Mouse (Mus musculus) gastrocnemius, adult 18-20 months (tissue): Measurements from ENCODE around the gene Ryr3. TPM values are rescaled to one million over a fixed set of nuclear protein-coding genes. Genes with fewer than 3 reads are reported as not detected.
A peak's percentile ranks its signal among the peaks of the same experiment; 100 is the strongest.

Source experiments
- DNase-seq: peaks from one replicate; pipeline ENCODE4 v3.0.0; 2021; ENCODE audit warnings: low spot score
- total RNA-seq, 2 experiments: library from RNA; stranded (reverse); gene quantifications; 2 replicates each; pipeline ENCODE4 v1.2.3; 2021

Gene Ryr3
- total RNA-seq, 2 experiments from 2014 or later, result 0.16 to 0.28 TPM

GRCm38 (mm10) chr2:112912611-112913010, 304.3 kb downstream of the Ryr3 start:
- no peak for DNase-seq

DNA sequence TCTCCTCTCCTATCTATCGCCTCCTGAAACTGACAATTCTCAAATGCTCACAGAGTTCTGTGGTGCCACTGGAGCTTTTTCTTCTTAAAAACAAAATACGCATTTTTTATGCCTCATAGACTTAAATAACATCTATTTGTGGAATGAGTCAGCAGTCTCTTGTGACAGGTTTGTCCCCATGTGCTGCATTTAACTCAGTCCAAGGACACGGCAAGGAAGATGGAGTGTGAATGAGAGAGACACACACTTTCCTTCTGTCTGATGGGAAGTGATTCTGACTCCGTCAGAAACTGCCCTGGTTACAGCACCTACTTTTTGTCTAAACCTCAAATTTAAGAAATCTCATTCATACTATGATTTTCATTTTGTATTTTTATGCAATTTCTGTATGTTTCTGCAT, 306.3 kb downstream of the Ryr3 start:
- DNase-seq, result no peak

- DNase-seq, result no peak
These were observed 307.8 kb downstream of the Ryr3 start for GRCm38 (mm10) chr2:112909142-112909541.

DNA sequence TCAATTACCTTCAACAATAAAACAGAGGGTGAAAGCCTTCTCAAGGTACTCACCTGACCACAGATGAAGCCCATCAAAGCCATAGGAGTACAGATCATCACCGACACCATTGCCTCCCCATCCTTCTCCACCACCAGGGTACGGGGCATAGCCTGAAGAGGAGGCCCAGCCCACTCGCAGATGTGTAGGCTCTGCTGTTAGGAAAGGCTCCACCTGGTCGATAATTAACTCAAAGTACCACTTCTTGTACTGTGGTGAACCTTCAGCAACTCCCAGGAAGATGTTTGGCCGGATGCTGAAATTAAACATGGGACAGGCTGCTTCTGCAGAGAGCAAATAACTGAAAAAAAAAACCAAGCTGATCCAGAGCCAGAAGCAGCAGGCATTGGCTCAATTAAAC, 316.1 kb downstream of the Ryr3 start:
- DNase-seq, result no peak

DNA sequence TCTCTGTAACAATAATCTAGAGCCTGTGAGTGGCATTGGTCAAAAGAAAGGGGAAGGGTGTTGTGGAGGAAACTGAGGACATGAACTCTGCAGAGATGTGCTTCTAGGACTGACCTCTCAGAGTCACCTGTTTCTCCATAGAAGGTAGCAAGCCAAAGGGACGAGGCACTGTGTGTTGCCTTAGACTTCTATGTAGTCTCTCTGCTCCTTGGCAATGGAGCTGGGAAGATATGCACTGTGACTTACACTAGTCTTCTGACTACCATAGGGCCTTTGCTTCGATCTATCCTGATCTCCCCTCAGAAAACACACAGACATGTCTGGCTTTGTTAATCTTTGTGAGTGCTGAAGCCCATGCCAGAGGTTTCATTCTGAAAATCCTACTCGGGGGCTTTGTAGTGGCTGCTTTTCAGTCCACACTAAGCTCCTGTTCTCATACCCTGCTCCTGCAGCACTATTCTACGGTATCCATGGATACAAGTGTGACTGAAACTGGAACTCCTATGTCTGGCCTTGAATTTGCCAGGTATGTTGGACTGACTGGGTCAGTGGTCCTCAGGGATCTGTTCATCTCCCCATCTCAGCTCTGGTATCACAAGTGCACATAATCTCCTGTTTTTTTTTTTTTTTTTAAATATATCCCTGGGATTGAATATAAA, 332.3 kb downstream of the Ryr3 start:
- no peak for DNase-seq

GRCm38 (mm10) chr2:112881805-112882204, 335.1 kb downstream of the Ryr3 start:
- DNase-seq, result no peak

DNA sequence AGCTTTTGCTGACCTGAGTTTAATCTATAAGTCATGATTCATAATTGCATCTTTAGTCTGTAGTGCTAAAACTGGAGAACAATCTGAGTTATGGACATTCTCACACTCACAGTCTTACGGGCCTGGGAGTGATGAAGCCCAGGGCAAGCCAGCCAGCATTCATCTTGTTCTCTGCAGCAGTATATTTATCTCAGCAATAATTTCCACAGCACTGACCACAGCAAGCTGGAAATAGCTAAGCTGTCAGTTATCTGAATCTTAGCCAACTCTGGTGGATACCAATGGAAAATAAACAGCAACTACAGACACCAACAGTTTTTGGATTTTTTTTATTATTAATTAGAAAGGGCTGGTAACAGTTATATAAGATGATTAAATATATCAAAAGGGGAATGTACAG, 335.5 kb downstream of the Ryr3 start:
- no peak for DNase-seq

DNA sequence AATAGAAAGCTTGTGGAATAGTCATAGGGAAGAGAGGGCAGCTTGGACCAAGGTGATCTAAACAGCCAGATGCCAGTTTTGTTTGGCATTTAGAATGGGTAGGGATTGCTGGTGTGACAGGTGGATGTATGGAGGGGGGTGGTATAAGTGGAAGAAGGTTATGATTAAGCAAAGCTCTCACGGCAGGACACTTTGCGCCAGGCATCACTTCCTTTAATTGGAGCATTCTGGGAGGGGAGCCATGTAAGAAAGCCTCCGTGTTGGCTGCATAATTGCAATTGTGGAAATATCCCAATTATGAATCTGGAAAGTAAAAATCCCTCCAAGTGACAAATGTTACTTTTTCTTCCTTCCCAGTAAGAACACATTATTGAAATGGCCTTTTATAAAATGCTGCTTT, 339.5 kb downstream of the Ryr3 start:
- no peak for DNase-seq

DNA sequence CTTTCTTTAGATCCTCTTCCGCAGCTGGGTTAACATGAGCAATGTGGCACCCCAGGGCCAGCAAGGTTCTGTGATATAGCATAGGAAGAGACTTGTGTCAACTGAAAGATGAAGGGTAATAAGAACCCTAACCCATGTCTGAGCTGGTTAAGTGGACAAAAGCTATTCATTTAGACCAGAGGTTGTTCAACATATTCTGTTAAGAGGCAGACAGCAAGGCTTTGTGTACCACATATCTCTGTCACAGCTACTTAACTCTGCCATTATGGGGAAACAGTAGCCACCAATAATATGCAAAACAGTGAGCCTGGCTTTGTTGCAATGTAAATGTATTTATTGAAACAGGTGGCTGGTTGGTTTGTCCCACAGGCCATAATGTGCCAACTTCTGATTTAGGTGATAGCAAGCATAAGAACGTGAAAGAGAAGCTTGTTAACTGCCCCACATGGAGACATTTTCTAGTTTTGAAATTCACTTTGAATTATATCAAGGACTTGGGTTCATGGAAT, 350.8 kb downstream of the Ryr3 start:
- DNase-seq, result no peak

DNA sequence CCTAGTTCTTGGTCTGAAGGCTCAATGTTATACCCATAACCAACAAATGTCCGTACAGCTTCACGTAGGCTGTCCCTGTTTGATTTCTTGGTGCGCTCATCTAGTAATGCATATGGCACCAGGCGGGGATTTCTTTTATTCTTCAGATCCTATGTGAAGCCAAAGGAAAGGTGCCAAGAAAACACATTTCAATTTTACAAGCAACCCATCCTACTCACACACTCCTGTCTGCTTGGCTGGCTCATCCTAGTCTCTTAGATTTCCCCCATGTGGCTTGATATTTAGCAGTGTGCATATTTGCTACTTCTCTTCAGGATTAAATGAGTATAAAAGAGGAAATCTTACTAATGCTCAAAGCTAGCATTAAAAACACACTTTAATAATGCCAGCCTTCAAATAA, 355.1 kb downstream of the Ryr3 start:
- no peak for DNase-seq

GRCm38 (mm10) chr2:112845583-112846512, 371.0 kb downstream of the Ryr3 start:
- DNase-seq, result no peak

GRCm38 (mm10) chr2:112842877-112843276, 374.0 kb downstream of the Ryr3 start:
- no peak for DNase-seq

DNA sequence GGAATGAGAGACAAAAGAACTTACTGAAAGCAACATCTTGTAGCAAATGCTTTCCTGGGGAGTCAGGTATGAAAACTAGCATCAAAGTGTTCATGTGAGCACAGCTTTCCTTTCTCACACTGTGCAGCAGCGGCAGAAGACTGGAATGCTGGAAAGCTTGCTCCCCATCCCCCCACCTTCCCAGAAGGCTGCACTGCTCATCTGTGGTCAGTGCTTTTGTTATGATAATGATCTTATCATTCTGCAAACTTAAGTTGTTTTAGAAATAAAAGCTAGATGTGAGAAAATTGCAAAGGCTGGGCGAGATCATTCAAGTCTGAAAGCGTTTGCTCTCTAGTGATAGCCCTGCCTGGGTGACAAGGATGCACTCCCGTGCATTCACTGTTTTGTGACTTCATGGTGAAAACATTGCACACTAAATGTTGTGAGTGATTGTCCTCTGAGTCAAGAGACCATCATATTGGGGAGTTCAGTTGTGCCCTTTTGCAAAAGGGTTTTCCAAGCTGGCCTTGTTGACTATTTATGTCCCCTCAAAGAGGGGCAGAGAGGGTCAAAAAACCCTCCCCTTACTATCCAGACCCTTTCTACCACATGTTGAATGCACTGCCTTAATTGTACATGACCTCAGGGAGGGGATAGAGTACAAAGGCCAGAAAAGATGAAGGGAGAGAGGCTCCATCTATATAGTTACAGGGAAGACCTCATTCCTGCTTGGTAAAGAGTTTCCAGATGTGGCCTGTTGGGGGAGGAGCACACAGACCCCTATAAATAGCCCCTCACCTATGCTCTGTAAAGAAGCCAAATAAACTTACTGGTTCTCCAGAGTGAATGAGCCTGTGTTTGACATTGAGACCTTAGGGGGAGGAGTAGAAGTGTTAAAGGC, 385.2 kb downstream of the Ryr3 start:
- no peak for DNase-seq

GRCm38 (mm10) chr2:112826571-112826970, 390.3 kb downstream of the Ryr3 start:
- DNase-seq, result no peak

DNA sequence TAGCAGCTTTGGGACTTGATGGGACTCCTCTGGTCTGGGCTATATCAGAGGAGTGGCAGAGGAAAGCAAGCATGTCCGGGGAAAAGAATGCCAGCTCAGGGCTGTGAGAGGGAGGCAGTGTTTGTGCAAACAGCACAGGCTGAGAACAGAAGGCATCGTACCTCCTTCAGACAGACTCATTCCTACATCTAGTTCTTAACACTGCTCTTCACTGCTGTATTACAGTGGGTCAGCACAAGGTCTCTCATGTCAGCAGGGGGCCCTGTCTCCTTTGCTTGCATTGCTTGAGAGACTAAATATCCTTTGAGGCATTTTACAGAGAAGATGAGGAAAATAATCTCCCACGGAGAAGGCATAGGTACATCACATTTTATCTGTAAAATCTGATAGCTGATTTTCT, 394.2 kb downstream of the Ryr3 start:
- DNase-seq, result no peak

GRCm38 (mm10) chr2:112819059-112819458, 397.8 kb downstream of the Ryr3 start:
- no peak for DNase-seq

DNA sequence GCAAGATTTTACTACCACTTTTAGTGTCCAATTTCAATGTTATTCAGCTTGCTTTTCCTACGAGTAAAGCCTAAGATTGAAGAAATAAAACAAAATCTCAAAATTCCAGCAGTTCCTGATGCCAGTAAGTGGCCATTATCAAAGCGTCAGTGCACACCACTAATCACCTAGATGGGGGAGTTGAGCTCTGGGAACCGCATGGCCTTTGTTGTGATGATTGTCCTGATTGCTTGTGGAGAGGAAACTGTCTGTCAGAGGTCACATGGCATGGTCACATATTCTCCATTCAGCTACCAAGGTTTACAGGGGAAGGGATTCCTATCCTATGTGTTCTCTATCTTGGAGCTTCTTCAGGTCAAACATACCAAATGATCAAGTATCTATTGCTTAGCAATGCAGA, 399.9 kb downstream of the Ryr3 start:
- DNase-seq, result no peak

GRCm38 (mm10) chr2:112815960-112816359, 400.9 kb downstream of the Ryr3 start:
- DNase-seq, result no peak

GRCm38 (mm10) chr2:112812637-112813402, 404.1 kb downstream of the Ryr3 start:
- no peak for DNase-seq

GRCm38 (mm10) chr2:112806015-112806414, 410.9 kb downstream of the Ryr3 start:
- no peak for DNase-seq

- peak; percentile 43 for DNase-seq
These were observed 416.9 kb downstream of the Ryr3 start for GRCm38 (mm10) chr2:112799995-112800353.
